Mouse (Mus musculus): ENCODE results near the gene Olfr1226. TPM values are rescaled to one million over a fixed set of nuclear protein-coding genes. Genes with fewer than 3 reads are reported as not detected.
"Not testable (repeated sequence)": the region's sequence is repeated elsewhere in the genome, so short reads cannot be mapped to it uniquely, and the experiment has no call there.

The Olfr1226 gene
- not detected in 2 replicates for polyA plus RNA-seq (2016; fragmentation: Nextera tagmentation; extraction: Ambion mirVana)

- WGBS = 60% methylated on average over 2 of the region's 2 CpGs
- Histone ChIP-seq H3K36me3 (no peaks in the 10 kb centered on the region), H3K27ac (no peak within 1 kb of the TSS), H3K4me3 (no peak within 1 kb of the TSS), H3K27me3 (ENCODE audit: insufficient read depth, poor library complexity, severe bottlenecking) (no peaks in the 10 kb centered on the region), H3K4me1 (no peaks in the 10 kb centered on the region), H3K9me3 (no peaks in the 10 kb centered on the region)
- no peak for DNase-seq (ENCODE audit: low spot score)
Observed at GRCm38 (mm10) chr2:89199948-89200347, at the start of gene Olfr1226. Gene Olfr1226, minus strand, starts transcription at chr2:89200048.

- no peaks in the 10 kb centered on the region for H3K36me3 ChIP-seq
- H3K9me3 ChIP-seq = no peaks in the 10 kb centered on the region
- H3K4me1 ChIP-seq = no peaks in the 10 kb centered on the region
- WGBS = 88% methylated on average over 3 of the region's 3 CpGs
- no peak overlapping the region for H3K27ac ChIP-seq
- no peak for DNase-seq (ENCODE audit: low spot score)
- no peak overlapping the region for H3K4me3 ChIP-seq
- no peaks in the 10 kb centered on the region for H3K27me3 ChIP-seq (ENCODE audit: insufficient read depth, poor library complexity, severe bottlenecking)
Observed at GRCm38 (mm10) chr2:89196325-89196982, 3.4 kb downstream of the Olfr1226 start.

- no peak within 1 kb of the TSS for H3K27ac ChIP-seq
- no peak within 1 kb of the TSS for H3K4me3 ChIP-seq
- 89% methylated on average over 1 of the region's 1 CpGs for WGBS
- H3K9me3 ChIP-seq = no peaks in the 10 kb centered on the region
- H3K36me3 ChIP-seq = no peaks in the 10 kb centered on the region
- no peak for DNase-seq (ENCODE audit: low spot score)
- no peaks in the 10 kb centered on the region for H3K4me1 ChIP-seq
- no peaks in the 10 kb centered on the region for H3K27me3 ChIP-seq (ENCODE audit: insufficient read depth, poor library complexity, severe bottlenecking)
Observed at GRCm38 (mm10) chr2:89174569-89174968, 25.3 kb downstream of the Olfr1226 start, which contains the start of gene Olfr1225. Gene Olfr1225, minus strand, starts transcription at chr2:89174669.

DNA sequence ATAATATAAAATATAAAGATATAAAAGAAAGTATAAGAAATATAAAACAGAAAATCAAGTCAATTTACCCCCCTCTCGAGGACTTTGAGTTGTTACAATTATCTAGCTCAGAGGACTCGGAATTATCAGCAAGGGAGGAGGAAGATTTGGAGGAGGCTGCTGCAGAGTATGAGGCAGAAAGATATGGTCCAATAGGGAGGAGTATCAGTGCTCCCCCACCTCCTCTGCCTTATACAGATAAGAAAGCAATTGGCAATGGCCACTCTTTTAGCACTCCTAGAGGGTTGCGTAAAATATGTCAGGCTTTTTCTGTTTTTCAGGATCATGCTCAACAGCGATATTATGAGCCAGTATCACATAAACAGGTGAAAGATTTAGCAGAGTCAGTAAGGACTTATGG, 35.1 kb downstream of the Olfr1226 start:
- DNase-seq (ENCODE audit: low spot score); H3K4me3 ChIP-seq; H3K36me3 ChIP-seq; H3K27ac ChIP-seq; H3K4me1 ChIP-seq; H3K9me3 ChIP-seq; H3K27me3 ChIP-seq (ENCODE audit: insufficient read depth, poor library complexity, severe bottlenecking): not testable (repeated sequence)
- WGBS = 77% methylated on average over 4 of the region's 4 CpGs

- not testable (repeated sequence) for H3K4me3 ChIP-seq; H3K4me1 ChIP-seq; H3K36me3 ChIP-seq; H3K27me3 ChIP-seq (ENCODE audit: insufficient read depth, poor library complexity, severe bottlenecking); H3K27ac ChIP-seq; H3K9me3 ChIP-seq; DNase-seq (ENCODE audit: low spot score)
- WGBS = 86% methylated on average over 8 of the region's 8 CpGs
Observed at GRCm38 (mm10) chr2:89163991-89164390, 35.9 kb downstream of the Olfr1226 start, which contains the start of gene Olfr1224-ps1. Gene Olfr1224-ps1, minus strand, starts transcription at chr2:89164091.

DNA sequence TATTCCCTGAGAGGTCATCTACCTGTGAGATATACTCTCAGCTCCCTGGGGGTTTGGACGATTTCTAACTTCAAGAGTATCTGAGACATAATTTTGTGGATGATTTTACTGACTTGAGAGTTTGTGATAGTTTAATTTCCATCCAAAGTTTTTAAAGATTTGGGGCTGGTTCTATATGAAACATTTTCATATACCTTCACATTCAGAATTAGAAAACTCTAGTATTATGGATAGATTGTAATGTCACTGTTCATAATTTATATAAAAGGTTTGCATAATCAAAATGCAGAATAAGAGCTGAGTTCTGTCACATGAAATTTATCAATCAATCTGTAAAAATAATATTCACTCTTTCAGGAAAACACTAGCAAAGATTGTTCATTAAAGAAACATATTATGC, 48.4 kb downstream of the Olfr1226 start, which contains the start of gene Olfr1223:
TSS of gene Olfr1223 (minus strand) at position 101 of the 400 bp plus-strand sequence.
- Histone ChIP-seq H3K4me1 (no peaks in the 10 kb centered on the region), H3K27ac (no peak within 1 kb of the TSS), H3K4me3 (no peak within 1 kb of the TSS), H3K9me3 (no peaks in the 10 kb centered on the region), H3K36me3 (no peaks in the 10 kb centered on the region), H3K27me3 (ENCODE audit: insufficient read depth, poor library complexity, severe bottlenecking) (no peaks in the 10 kb centered on the region)
- WGBS = 64% methylated on average over 1 of the region's 1 CpGs
- no peak for DNase-seq (ENCODE audit: low spot score)

Other genes starting within 250 kb of the Olfr1226 start
- not detected in 2 replicates for gene Olfr1212, start 246.1 kb downstream of the Olfr1226 start, polyA plus RNA-seq (2016; fragmentation: Nextera tagmentation; extraction: Ambion mirVana)
- gene Gm13762, start 219.8 kb downstream of the Olfr1226 start, polyA plus RNA-seq (2016; fragmentation: Nextera tagmentation; extraction: Ambion mirVana) = not detected in 2 replicates
- gene Olfr1214, start 207.4 kb downstream of the Olfr1226 start, polyA plus RNA-seq (2016; fragmentation: Nextera tagmentation; extraction: Ambion mirVana) = not detected in 2 replicates
- gene Olfr1215, start 193.1 kb downstream of the Olfr1226 start, polyA plus RNA-seq (2016; fragmentation: Nextera tagmentation; extraction: Ambion mirVana) = not detected in 2 replicates
- not detected in 2 replicates for gene Olfr1216, start 181.7 kb downstream of the Olfr1226 start, polyA plus RNA-seq (2016; fragmentation: Nextera tagmentation; extraction: Ambion mirVana)
- gene Olfr1217, start 168.0 kb downstream of the Olfr1226 start, polyA plus RNA-seq (2016; fragmentation: Nextera tagmentation; extraction: Ambion mirVana) = not detected in 2 replicates
- gene Olfr1218, start 138.9 kb downstream of the Olfr1226 start, polyA plus RNA-seq (2016; fragmentation: Nextera tagmentation; extraction: Ambion mirVana) = not detected in 2 replicates
- gene Olfr1219, start 116.5 kb downstream of the Olfr1226 start, polyA plus RNA-seq (2016; fragmentation: Nextera tagmentation; extraction: Ambion mirVana) = not detected in 2 replicates
- not detected in 2 replicates for gene Olfr1220, start 93.2 kb downstream of the Olfr1226 start, polyA plus RNA-seq (2016; fragmentation: Nextera tagmentation; extraction: Ambion mirVana)
- gene Olfr1221, start 82.8 kb downstream of the Olfr1226 start, polyA plus RNA-seq (2016; fragmentation: Nextera tagmentation; extraction: Ambion mirVana) = not detected in 2 replicates
- gene Olfr1222, start 67.0 kb downstream of the Olfr1226 start, polyA plus RNA-seq (2016; fragmentation: Nextera tagmentation; extraction: Ambion mirVana) = not detected in 2 replicates
- gene Olfr1223, start 48.5 kb downstream of the Olfr1226 start, polyA plus RNA-seq (2016; fragmentation: Nextera tagmentation; extraction: Ambion mirVana) = not detected in 2 replicates
- not detected in 2 replicates for gene Olfr1224-ps1, start 36.0 kb downstream of the Olfr1226 start, polyA plus RNA-seq (2016; fragmentation: Nextera tagmentation; extraction: Ambion mirVana)
- not detected in 2 replicates for gene Olfr1225, start 25.4 kb downstream of the Olfr1226 start, polyA plus RNA-seq (2016; fragmentation: Nextera tagmentation; extraction: Ambion mirVana)
- not detected in 2 replicates for gene Olfr1228, start 54.0 kb upstream of the Olfr1226 start, polyA plus RNA-seq (2016; fragmentation: Nextera tagmentation; extraction: Ambion mirVana)
- gene Olfr1229, start 88.0 kb upstream of the Olfr1226 start, polyA plus RNA-seq (2016; fragmentation: Nextera tagmentation; extraction: Ambion mirVana) = not detected in 2 replicates
- not detected in 2 replicates for gene Olfr1230, start 97.2 kb upstream of the Olfr1226 start, polyA plus RNA-seq (2016; fragmentation: Nextera tagmentation; extraction: Ambion mirVana)
- gene Olfr1231, start 107.0 kb upstream of the Olfr1226 start, polyA plus RNA-seq (2016; fragmentation: Nextera tagmentation; extraction: Ambion mirVana) = not detected in 2 replicates
- not detected in 2 replicates for gene Olfr1232, start 129.6 kb upstream of the Olfr1226 start, polyA plus RNA-seq (2016; fragmentation: Nextera tagmentation; extraction: Ambion mirVana)
- gene Olfr1233, start 142.3 kb upstream of the Olfr1226 start, polyA plus RNA-seq (2016; fragmentation: Nextera tagmentation; extraction: Ambion mirVana) = not detected in 2 replicates
- gene Olfr1234, start 164.8 kb upstream of the Olfr1226 start, polyA plus RNA-seq (2016; fragmentation: Nextera tagmentation; extraction: Ambion mirVana) = not detected in 2 replicates
- gene Olfr1238, start 209.6 kb upstream of the Olfr1226 start, polyA plus RNA-seq (2016; fragmentation: Nextera tagmentation; extraction: Ambion mirVana) = not detected in 2 replicates
- not detected in 2 replicates for gene Olfr1239, start 220.4 kb upstream of the Olfr1226 start, polyA plus RNA-seq (2016; fragmentation: Nextera tagmentation; extraction: Ambion mirVana)
- gene Olfr1240, start 243.0 kb upstream of the Olfr1226 start, polyA plus RNA-seq (2016; fragmentation: Nextera tagmentation; extraction: Ambion mirVana) = not detected in 2 replicates

All from heart, embryonic 10.5 days (tissue).